Mouse (Mus musculus): Measurements from ENCODE around the gene Khdrbs1. TPM values are rescaled to one million over a fixed set of nuclear protein-coding genes. Genes with fewer than 3 reads are reported as not detected.
"Not testable (repeated sequence)": the region's sequence is repeated elsewhere in the genome, so short reads cannot be mapped to it uniquely, and the experiment has no call there.

Gene Khdrbs1
- total and polyA plus RNA-seq, 3 experiments: 58.6 to 125 (median 67.4) TPM

- peaks cover 5 to 67% of the 10 kb centered on the region in 2 experiments; a peak in 3 of 4 replicates for H3K4me1 ChIP-seq (ENCODE audit: control insufficient read depth in 1 of 2, insufficient read depth in 2 of 2)
- DNase-seq (ENCODE audit: extremely low read depth); H3K9ac ChIP-seq (ENCODE audit: insufficient read depth, low read depth); H3K9me3 ChIP-seq (replicated peaks; ENCODE audit: low read length); H3K27me3 ChIP-seq (replicated peaks); H3K4me3 ChIP-seq (replicated peaks in 1 of 3; ENCODE audit: low read depth in 2 of 3, low read length in 2 of 3, poor library complexity in 1 of 3); in situ Hi-C loops (cut with MboI; ENCODE audit: low pct_ligation_motif_present, low pct_unique_long_range_greater_than_20kb, low sequenced_read_pairs); H3K4me2 ChIP-seq (ENCODE audit: insufficient read depth, low read depth, poor library complexity, severe bottlenecking); H3K27ac ChIP-seq (ENCODE audit: insufficient read depth, low read depth); dilution Hi-C loops (cut with MboI; ENCODE audit: extremely low pct_ligation_motif_present, extremely low pct_unique_long_range_greater_than_20kb, low sequenced_read_pairs): not testable (repeated sequence)
- TF ChIP-seq ZNF384 (IDR thresholded peaks at IDR 0.05; ENCODE audit: low read depth, low read length): 0 out of 2 replicates have a peak, but pooled peaks have one; percentile 22
- H3K36me3 ChIP-seq (replicated peaks in 1 of 2; ENCODE audit: control insufficient read depth in 1 of 2, insufficient read depth in 1 of 2, low read length in 1 of 2): peaks cover 0 to 53% of the 10 kb centered on the region in 2 experiments
- peaks cover 93% of the 10 kb centered on the region for H3K79me2 ChIP-seq (replicated peaks; ENCODE audit: control insufficient read depth, extremely low read depth, insufficient read depth, poor library complexity, severe bottlenecking)
These were observed 6.6 kb downstream of the Khdrbs1 start for GRCm38 (mm10) chr4:129735485-129735884.

DNA sequence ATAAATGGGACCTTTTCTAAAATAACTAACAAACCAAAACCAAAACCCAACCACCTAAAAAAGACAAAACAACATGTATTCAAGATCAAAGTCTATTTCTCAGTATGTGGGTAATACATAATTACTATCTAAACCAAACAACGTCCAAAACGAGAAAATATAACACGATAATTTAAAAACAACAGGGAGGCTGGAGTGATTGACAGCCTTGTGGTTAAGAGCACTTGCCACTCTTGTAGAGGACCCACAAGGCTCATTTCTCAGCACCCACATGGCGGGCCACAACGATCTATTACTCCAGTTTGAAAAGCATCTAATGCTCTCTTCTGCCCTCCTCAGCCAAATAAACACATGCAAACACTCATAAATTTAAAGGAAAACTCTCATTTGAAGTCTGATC is 10.7 kb downstream of the Khdrbs1 start:
- Histone ChIP-seq H3K9ac (ENCODE audit: insufficient read depth, low read depth) (no peak overlapping the region), H3K4me2 (ENCODE audit: insufficient read depth, low read depth, poor library complexity, severe bottlenecking) (no peak overlapping the region), H3K9me3 (replicated peaks; ENCODE audit: low read length) (no peaks in the 10 kb centered on the region), H3K4me1 (ENCODE audit: control insufficient read depth in 1 of 2, insufficient read depth in 2 of 2) (peaks cover 5 to 42% of the 10 kb centered on the region in 2 experiments; a peak in 3 of 4 replicates), H3K4me3 (replicated peaks in 1 of 3; ENCODE audit: low read depth in 2 of 3, low read length in 2 of 3, poor library complexity in 1 of 3) (no peak overlapping the region), H3K79me2 (replicated peaks; ENCODE audit: control insufficient read depth, extremely low read depth, insufficient read depth, poor library complexity, severe bottlenecking) (peaks cover 71% of the 10 kb centered on the region), H3K36me3 (replicated peaks in 1 of 2; ENCODE audit: control insufficient read depth in 1 of 2, insufficient read depth in 1 of 2, low read length in 1 of 2) (peaks cover 12 to 66% of the 10 kb centered on the region in 2 experiments), H3K27me3 (replicated peaks) (no peaks in the 10 kb centered on the region), H3K27ac (ENCODE audit: insufficient read depth, low read depth) (no peak overlapping the region)
- dilution Hi-C loops (cut with MboI; ENCODE audit: extremely low pct_ligation_motif_present, extremely low pct_unique_long_range_greater_than_20kb, low sequenced_read_pairs) (no loop called here), in situ Hi-C loops (cut with MboI; ENCODE audit: low pct_ligation_motif_present, low pct_unique_long_range_greater_than_20kb, low sequenced_read_pairs) (no loop called here)
- TF ChIP-seq NRF1 (IDR thresholded peaks at IDR 0.05; ENCODE audit: low read depth, low read length) (no peak), JUND (conservative IDR thresholded peaks at IDR 0.05; ENCODE audit: low read depth, low read length) (no peak), NELFE (IDR thresholded peaks at IDR 0.05; ENCODE audit: low read depth, low read length) (no peak), POLR2A (IDR thresholded peaks at IDR 0.05; ENCODE audit: low read depth, low read length) (no peak), JUN (IDR thresholded peaks at IDR 0.05; ENCODE audit: insufficient read depth, low read depth, low read length) (no peak), MXI1 (IDR thresholded peaks at IDR 0.05; ENCODE audit: low read depth, low read length) (no peak), BHLHE40 (IDR thresholded peaks at IDR 0.05; ENCODE audit: low read depth, low read length) (no peak), USF2 (conservative IDR thresholded peaks at IDR 0.05; ENCODE audit: low read depth, low read length) (no peak), HCFC1 (IDR thresholded peaks at IDR 0.05; ENCODE audit: low read depth, low read length) (no peak), E2F4 (IDR thresholded peaks at IDR 0.05; ENCODE audit: insufficient replicate concordance, low read depth, low read length) (no peak), PAX5 (IDR thresholded peaks at IDR 0.05; ENCODE audit: low read length) (no peak), CHD2 (IDR thresholded peaks at IDR 0.05; ENCODE audit: low read length) (no peak), SIN3A (IDR thresholded peaks at IDR 0.05; ENCODE audit: low read length) (no peak), MAZ (IDR thresholded peaks at IDR 0.05; ENCODE audit: low read depth, low read length) (no peak), ELF1 (IDR thresholded peaks at IDR 0.05; ENCODE audit: low read depth, low read length) (no peak), CTCF (conservative IDR thresholded peaks at IDR 0.05 in 1 of 2, IDR thresholded peaks at IDR 0.05 in 1 of 2; ENCODE audit: low read depth in 2 of 2, low read length in 2 of 2) (no peak), MYC (IDR thresholded peaks at IDR 0.05; ENCODE audit: low read depth, low read length) (no peak)
- DNase-seq (ENCODE audit: extremely low read depth): no peak

All from CH12.LX (cell line).